Mouse (Mus musculus) hindbrain, embryonic 10.5 days (tissue): ENCODE measurements around the gene Zbtb16. TPM values are rescaled to one million over a fixed set of nuclear protein-coding genes. Genes with fewer than 3 reads are reported as not detected.

Experiments used
- DNase-seq: peaks from one replicate; pipeline ENCODE4 v3.0.0-alpha.2; 2017; ENCODE audit warnings: low spot score
- H3K27ac ChIP-seq: fragments of 300-500 bp; sonication (generic); 2 replicates; pipeline ENCODE4 v1.5.1; 2016; ENCODE audit warnings: mild to moderate bottlenecking, moderate library complexity
- H3K27me3 ChIP-seq: fragments of 300-500 bp; sonication (generic); 2 replicates; pipeline ENCODE4 v1.6.1; 2016; ENCODE audit warnings: mild to moderate bottlenecking; ENCODE audit not compliant: poor library complexity, insufficient read depth, severe bottlenecking
- H3K36me3 ChIP-seq: fragments of 300-500 bp; sonication (generic); 2 replicates; pipeline ENCODE4 v1.6.1; 2016; ENCODE audit warnings: mild to moderate bottlenecking, moderate library complexity
- H3K4me1 ChIP-seq: fragments of 300-500 bp; sonication (generic); replicated peaks from 2 replicates; pipeline ENCODE4 v1.6.1; 2016; ENCODE audit warnings: mild to moderate bottlenecking
- H3K4me3 ChIP-seq: fragments of 300-500 bp; sonication (generic); 2 replicates; pipeline ENCODE4 v1.5.1; 2016; ENCODE audit warnings: mild to moderate bottlenecking, moderate library complexity
- H3K9me3 ChIP-seq: fragments of 300-500 bp; sonication (generic); 2 replicates; pipeline ENCODE4 v1.6.1; 2016; ENCODE audit warnings: mild to moderate bottlenecking, moderate library complexity
- WGBS: fragments of 180-500 bp; shearing (Covaris S2); methylation state at CpG from one replicate; pipeline ENCODE4 v1.1.7; 2016; 5-methylcytosine and 5-hydroxymethylcytosine counted together
- polyA plus RNA-seq: library from polyadenylated mRNA; unstranded; fragments of >200 nt; fragmentation: Nextera tagmentation; extraction: Ambion mirVana; gene quantifications from 2 replicates; pipeline ENCODE4 v1.2.1, GENCODE M21; 2016

The Zbtb16 gene
- polyA plus RNA-seq, 1 experiment from 2014 or later, result 22.6 TPM

- Histone ChIP-seq H3K27me3 (peaks cover 14% of the 10 kb centered on the region; the same call in 1 of the 2 replicates), H3K36me3 (peaks cover 33% of the 10 kb centered on the region), H3K4me1 (peaks cover 50% of the 10 kb centered on the region), H3K9me3 (peaks cover 7% of the 10 kb centered on the region), H3K27ac (peak overlapping the region; percentile 83), H3K4me3 (peak overlapping the region; percentile 13; the same call in 1 of the 2 replicates)
- WGBS, result 30% methylated on average over 13 of the region's 13 CpGs
- peak; percentile 66 for DNase-seq
These were observed 173.0 kb downstream of the Zbtb16 start for GRCm38 (mm10) chr9:48663052-48663433.

GRCm38 (mm10) chr9:48662361-48663051, 173.5 kb downstream of the Zbtb16 start:
- 32% methylated on average over 15 of the region's 15 CpGs for WGBS
- Histone ChIP-seq H3K27me3 (peaks cover 14% of the 10 kb centered on the region; the same call in 1 of the 2 replicates), H3K9me3 (peaks cover 7% of the 10 kb centered on the region), H3K27ac (peak overlapping the region; percentile 83), H3K4me3 (peak overlapping the region; percentile 13; the same call in 1 of the 2 replicates), H3K36me3 (peaks cover 37% of the 10 kb centered on the region), H3K4me1 (peaks cover 52% of the 10 kb centered on the region)
- DNase-seq, result no peak

DNA sequence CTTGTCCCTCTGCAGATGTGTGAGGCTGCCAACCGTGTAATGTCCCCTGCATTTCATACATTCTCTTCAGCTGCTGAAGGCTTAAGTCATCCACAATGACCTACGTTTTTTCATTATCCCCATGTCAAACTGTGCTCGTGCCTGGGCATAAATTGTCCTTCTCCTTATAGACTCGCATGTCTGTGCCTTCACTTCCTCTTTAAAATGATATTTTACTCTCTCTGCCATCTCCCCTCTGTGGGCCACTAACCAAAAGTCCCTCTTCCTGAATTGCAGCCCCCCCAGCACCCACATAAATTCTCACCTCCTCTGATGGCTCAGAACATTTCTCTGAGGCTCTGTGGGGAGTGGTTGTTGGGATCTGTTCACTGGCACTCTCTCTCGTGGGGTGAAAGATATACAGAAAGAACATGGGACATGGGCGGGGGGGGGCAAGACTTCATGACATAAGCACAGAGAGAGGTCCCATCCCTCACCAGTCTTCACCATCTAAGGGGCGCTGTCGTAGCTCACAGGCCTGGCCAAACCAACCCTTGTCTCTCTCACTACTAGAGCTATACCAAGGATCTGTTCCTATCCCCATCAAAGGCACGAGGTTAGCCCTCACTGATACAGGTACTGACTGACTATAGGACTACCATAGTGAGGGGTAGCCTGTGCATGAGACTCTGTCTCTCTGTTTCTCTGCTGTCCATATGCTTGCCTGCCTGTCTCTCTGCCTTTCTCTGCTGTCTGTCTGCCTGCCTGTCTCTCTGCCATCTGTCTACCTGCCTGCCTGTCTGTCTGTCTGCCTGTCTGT, 174.6 kb downstream of the Zbtb16 start:
- no peak for DNase-seq
- Histone ChIP-seq H3K4me1 (peaks cover 60% of the 10 kb centered on the region), H3K36me3 (peaks cover 48% of the 10 kb centered on the region), H3K4me3 (no peak overlapping the region), H3K27ac (peak overlapping the region; percentile 83), H3K27me3 (peaks cover 11% of the 10 kb centered on the region; the same call in 1 of the 2 replicates), H3K9me3 (peaks cover 7% of the 10 kb centered on the region)
- 76% methylated on average over 9 of the region's 9 CpGs for WGBS

- peak overlapping the region; percentile 72 for H3K27ac ChIP-seq
These were observed 180.4 kb downstream of the Zbtb16 start for GRCm38 (mm10) chr9:48655525-48656169.

DNA sequence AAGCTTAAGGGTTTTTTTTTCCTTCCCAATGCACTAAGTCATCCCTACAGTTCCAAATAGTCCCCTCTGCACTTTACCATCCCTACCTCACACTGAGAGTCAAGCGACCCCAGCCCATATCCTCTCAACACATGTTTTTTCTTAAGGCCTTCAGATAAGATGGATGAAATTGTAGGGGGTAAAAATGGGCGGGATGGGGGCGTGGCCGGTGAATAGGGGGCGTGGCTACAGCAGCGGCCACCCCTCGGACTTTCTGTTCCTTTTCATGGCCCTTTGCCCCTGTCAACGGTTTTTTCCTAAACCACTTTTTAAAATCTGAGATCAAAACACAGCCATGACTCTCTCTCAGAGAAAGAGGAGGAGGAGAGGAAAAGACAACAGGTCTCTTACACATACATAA, 181.3 kb downstream of the Zbtb16 start:
- 8% methylated on average over 8 of the region's 8 CpGs for WGBS
- Histone ChIP-seq H3K4me3 (no peak overlapping the region), H3K36me3 (peaks cover 38% of the 10 kb centered on the region), H3K27me3 (no peaks in the 10 kb centered on the region), H3K4me1 (peaks cover 79% of the 10 kb centered on the region), H3K9me3 (peaks cover 6% of the 10 kb centered on the region), H3K27ac (peak overlapping the region; percentile 72)
- DNase-seq, result peak; percentile 51

More at GRCm38 (mm10) chr9:48655525-48656169, 180.4 kb downstream of the Zbtb16 start:
- Histone ChIP-seq H3K36me3 (peaks cover 47% of the 10 kb centered on the region), H3K4me3 (no peak overlapping the region), H3K4me1 (peaks cover 72% of the 10 kb centered on the region), H3K9me3 (peaks cover 7% of the 10 kb centered on the region), H3K27me3 (no peaks in the 10 kb centered on the region)
- WGBS, result 27% methylated on average over 5 of the region's 5 CpGs
- DNase-seq, result no peak

GRCm38 (mm10) chr9:48653399-48654070, 182.5 kb downstream of the Zbtb16 start:
- Histone ChIP-seq H3K36me3 (peaks cover 26% of the 10 kb centered on the region), H3K4me1 (peaks cover 91% of the 10 kb centered on the region), H3K27me3 (no peaks in the 10 kb centered on the region), H3K27ac (peak overlapping the region; percentile 65), H3K4me3 (no peak overlapping the region), H3K9me3 (no peaks in the 10 kb centered on the region)
- DNase-seq, result no peak
- 55% methylated on average over 7 of the region's 7 CpGs for WGBS

GRCm38 (mm10) chr9:48652026-48652425, 184.0 kb downstream of the Zbtb16 start:
- Histone ChIP-seq H3K4me1 (peaks cover 98% of the 10 kb centered on the region), H3K4me3 (no peak overlapping the region), H3K36me3 (peaks cover 13% of the 10 kb centered on the region), H3K9me3 (no peaks in the 10 kb centered on the region), H3K27me3 (no peaks in the 10 kb centered on the region), H3K27ac (no peak overlapping the region)
- DNase-seq, result no peak
- 34% methylated on average over 4 of the region's 4 CpGs for WGBS

DNA sequence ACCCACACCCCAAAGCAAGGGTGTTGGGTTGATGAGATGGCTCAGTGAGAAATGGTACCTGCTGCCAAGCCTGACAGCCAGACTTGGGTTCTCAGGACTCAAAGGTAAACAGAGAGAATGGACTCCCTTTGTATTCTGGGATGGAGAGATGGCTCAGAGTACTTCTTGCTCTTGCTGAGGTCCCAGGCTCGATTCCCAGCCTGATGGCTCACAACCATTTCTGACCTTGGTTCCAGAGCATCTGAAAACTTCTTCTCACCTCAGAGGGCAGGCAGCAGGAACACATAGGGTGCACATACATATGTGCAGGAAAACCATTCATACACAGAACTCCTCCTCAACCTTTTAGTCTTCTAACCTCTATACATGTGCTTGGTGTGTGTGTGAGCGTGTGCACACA, 185.2 kb downstream of the Zbtb16 start:
- Histone ChIP-seq H3K9me3 (no peaks in the 10 kb centered on the region), H3K36me3 (0 out of 2 replicates have a peak, but pooled peaks cover 1% of the 10 kb centered on the region)
- no peak for DNase-seq

DNA sequence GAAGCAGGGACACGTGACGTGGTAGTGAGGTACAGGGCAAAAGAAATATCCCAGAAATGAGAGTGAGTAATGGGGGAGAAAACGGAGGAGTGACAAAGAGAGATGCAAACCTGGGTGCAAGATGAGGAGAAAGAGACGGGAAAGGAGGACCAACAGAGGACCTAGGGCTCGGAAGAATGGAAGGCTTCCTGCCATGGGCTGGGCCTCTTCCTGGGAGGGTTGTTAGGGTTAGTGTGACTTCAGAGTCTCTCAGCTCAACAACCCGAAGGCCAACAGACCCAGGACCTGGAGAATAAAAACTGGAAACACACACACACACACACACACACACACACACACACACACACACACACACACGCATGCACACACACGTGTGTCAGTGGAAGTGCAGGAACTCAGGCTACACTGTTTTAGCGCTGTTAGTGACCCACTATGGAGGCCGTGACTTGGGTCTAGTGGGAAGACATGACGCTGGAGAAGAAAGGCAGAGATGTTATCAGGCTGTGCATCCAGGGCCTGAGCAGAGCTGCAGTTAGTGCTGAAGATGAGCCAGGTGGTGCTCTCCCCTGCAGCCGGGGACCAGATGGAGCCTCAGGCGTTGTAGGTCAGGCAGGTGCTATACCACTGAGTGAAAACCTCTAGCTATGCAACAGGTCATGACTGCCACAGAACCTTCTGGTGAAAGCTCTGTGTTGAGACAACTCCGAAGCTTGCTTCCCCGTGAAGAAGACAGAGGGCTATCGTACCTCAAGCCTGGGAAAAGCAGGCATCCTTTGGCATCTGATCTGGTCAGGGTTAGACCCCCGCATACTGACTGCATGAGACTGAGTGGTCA, 186.0 kb downstream of the Zbtb16 start:
- no peaks in the 10 kb centered on the region for H3K27me3 ChIP-seq
- DNase-seq, result peak; percentile 35
- peaks cover 93% of the 10 kb centered on the region for H3K4me1 ChIP-seq
- no peaks in the 10 kb centered on the region for H3K9me3 ChIP-seq
- H3K27ac ChIP-seq, result peak overlapping the region; percentile 89
- WGBS, result 20% methylated on average over 17 of the region's 17 CpGs
- peak overlapping the region; percentile 42 for H3K4me3 ChIP-seq
- H3K36me3 ChIP-seq, result no peaks in the 10 kb centered on the region

More for the DNA sequence above, 185.2 kb downstream of the Zbtb16 start:
- no peaks in the 10 kb centered on the region for H3K27me3 ChIP-seq
- H3K4me3 ChIP-seq, result no peak overlapping the region
- 71% methylated on average over 2 of the region's 2 CpGs for WGBS
- H3K4me1 ChIP-seq, result peaks cover 96% of the 10 kb centered on the region
- H3K27ac ChIP-seq, result peak overlapping the region; percentile 89

DNA sequence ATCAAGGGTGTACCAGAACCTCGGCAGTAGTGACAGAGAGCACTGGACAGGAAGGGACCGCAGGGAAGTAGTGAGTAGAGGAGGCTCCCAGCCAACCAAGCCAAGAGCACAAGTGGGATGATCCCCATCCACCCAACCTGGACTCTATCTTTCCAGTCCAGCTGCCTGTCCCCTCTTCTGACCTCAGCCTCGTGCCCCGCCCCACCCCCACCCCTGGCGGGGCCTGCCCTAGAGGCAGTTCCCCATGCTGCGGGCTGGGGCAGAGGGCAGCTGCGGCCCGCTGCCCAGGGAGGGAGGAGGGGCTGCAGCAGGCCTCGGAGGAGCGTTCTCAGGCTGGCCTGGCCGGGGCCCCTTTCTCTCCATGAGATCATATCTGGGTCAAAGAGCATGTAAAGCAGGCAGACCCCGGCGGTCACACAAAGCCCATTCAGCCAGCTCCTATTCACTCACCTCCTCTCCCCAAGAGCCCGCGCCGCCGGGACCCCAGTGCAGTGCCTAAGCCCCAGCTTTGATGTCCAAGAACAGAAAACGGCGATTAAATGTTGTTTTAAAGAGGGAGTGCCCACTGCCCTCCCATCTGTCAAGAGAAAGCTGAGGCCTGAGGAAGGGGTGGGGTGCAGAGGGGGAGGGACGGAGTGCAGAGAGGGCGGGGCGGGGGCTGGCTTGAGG, 186.8 kb downstream of the Zbtb16 start:
- H3K27me3 ChIP-seq, result no peaks in the 10 kb centered on the region
- WGBS, result under 1% methylated on average over 22 of the region's 22 CpGs
- peak overlapping the region; percentile 89 for H3K27ac ChIP-seq
- DNase-seq, result peak; percentile 94
- H3K4me3 ChIP-seq, result peak overlapping the region; percentile 42
- no peaks in the 10 kb centered on the region for H3K36me3 ChIP-seq
- peaks cover 85% of the 10 kb centered on the region for H3K4me1 ChIP-seq
- H3K9me3 ChIP-seq, result peaks cover 6% of the 10 kb centered on the region
